Mouse (Mus musculus): ENCODE data around the gene Btnl10. TPM values are rescaled to one million over a fixed set of nuclear protein-coding genes. Genes with fewer than 3 reads are reported as not detected.

Gene Btnl10
- polyA plus RNA-seq, 1 experiment from 2014 or later: 0.40 TPM

DNA sequence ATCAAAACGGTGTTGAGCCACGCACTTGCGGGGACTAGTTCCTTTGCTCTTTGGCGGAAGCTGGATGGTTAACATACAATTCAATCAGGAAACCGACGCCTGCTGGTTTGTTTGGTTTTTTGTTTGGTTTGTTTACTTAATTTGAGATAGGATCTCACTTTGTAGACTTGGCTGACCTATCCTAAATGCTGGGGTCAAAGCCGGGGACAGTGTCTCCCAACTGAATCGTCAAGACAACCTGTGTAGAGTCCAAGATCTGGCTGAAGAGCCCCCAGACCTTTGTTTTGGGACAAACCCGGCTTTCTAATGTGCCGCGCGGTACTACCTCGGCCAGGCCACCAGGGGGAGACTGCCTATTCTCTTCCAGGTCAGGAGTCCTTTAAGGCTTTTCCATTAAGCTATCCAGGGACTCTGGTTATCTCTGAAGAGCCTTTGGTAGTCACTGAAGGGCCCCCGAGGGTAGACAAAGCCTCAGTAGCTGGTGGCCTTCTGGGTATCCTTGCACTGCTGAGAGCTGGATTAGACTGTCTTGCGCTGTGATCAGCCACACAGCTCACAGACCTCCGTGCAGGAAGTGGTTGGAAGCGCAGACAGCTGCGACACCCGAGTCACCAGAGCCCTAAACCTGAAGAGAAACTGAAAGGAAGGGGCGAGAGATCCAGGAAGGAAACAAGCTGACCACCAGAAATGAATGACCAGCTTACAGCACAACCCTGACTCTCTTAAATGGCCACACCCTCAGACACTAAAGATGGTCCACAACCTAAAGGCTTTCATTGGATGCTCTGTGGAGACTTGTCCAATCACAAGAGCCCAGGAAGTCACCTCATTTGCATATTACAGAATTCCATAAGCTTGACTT, 10.3 kb downstream of the Btnl10 start:
- Histone ChIP-seq H3K9me3 (ENCODE audit: control insufficient read depth, low read length) (no peaks in the 10 kb centered on the region), H3K27ac (ENCODE audit: low read length) (peak overlapping the region; percentile 53; the same call in 1 of the 2 replicates), H3K27me3 (replicated peaks; ENCODE audit: control insufficient read depth, insufficient read depth, low read length) (no peaks in the 10 kb centered on the region), H3K9ac (ENCODE audit: low read depth, low read length) (peak overlapping the region; percentile 46; the same call in 1 of the 2 replicates), H3K4me1 (ENCODE audit: control insufficient read depth, insufficient read depth, low read length) (peaks cover 4% of the 10 kb centered on the region; the same call in 1 of the 2 replicates), H3K4me3 (ENCODE audit: low read length) (peak overlapping the region; percentile 35), H3K36me3 (ENCODE audit: control insufficient read depth, insufficient read depth, low read length) (peaks cover 5% of the 10 kb centered on the region; the same call in 1 of the 2 replicates), H3K4me2 (ENCODE audit: low read depth, low read length) (peak overlapping the region; percentile 47)
- WGBS: 24% methylated on average over 20 of the region's 20 CpGs
- ATAC-seq: peak; percentile 66

DNA sequence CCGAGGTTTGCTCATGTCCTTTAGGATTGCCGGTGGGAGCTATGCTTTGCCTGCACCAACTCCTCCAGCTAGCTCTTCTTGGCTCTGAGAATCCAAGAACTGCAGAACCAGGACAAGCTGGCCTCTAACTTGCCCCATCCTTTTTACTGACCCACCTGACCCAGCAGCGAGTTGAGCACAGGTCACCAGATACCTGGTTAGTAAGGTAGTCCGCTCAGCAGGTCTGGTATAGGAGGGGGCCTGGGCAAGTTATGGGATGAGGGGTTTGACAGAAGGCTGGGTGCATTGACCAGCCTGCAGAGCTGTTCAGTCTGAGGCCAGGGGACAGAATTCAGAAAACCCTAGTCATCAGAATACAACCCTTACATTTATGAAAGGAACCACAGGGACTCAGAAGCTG, 11.3 kb downstream of the Btnl10 start:
- H3K4me3 ChIP-seq (ENCODE audit: low read length): no peak overlapping the region
- H3K4me1 ChIP-seq (ENCODE audit: control insufficient read depth, insufficient read depth, low read length): peaks cover 4% of the 10 kb centered on the region; the same call in 1 of the 2 replicates
- no peak for ATAC-seq
- no peaks in the 10 kb centered on the region for H3K27me3 ChIP-seq (replicated peaks; ENCODE audit: control insufficient read depth, insufficient read depth, low read length)
- 73% methylated on average over 4 of the region's 4 CpGs for WGBS
- H3K36me3 ChIP-seq (ENCODE audit: control insufficient read depth, insufficient read depth, low read length): peaks cover 13% of the 10 kb centered on the region; the same call in 1 of the 2 replicates
- no peak overlapping the region for H3K27ac ChIP-seq (ENCODE audit: low read length)
- no peak overlapping the region for H3K4me2 ChIP-seq (ENCODE audit: low read depth, low read length)
- H3K9me3 ChIP-seq (ENCODE audit: control insufficient read depth, low read length): no peaks in the 10 kb centered on the region
- no peak overlapping the region for H3K9ac ChIP-seq (ENCODE audit: low read depth, low read length)

DNA sequence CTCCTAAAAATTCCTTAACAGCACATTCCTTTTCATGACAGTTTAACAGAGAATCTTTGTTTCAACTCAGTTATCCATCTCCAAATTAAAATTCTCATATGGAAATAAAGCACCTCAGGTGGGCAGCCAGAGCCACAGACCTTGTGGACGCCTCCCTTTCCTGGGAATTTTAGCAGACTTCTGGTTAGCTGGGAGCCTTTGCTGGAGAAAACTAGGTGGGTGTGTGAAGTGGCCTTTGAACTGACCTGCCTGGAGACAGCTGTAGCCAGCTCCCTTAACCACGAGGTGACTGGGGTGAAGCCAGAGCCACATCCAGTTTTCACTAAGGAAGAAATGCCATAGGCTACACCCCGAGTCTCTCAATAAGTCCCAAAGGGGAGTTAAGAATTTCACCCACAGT, 11.9 kb downstream of the Btnl10 start:
- no peak overlapping the region for H3K27ac ChIP-seq (ENCODE audit: low read length)
- ATAC-seq: 0 out of 2 replicates have a peak, but pooled peaks have one; percentile 17
- H3K36me3 ChIP-seq (ENCODE audit: control insufficient read depth, insufficient read depth, low read length): peaks cover 13% of the 10 kb centered on the region; the same call in 1 of the 2 replicates
- no peak overlapping the region for H3K9ac ChIP-seq (ENCODE audit: low read depth, low read length)
- H3K4me1 ChIP-seq (ENCODE audit: control insufficient read depth, insufficient read depth, low read length): peaks cover 4% of the 10 kb centered on the region; the same call in 1 of the 2 replicates
- no peaks in the 10 kb centered on the region for H3K27me3 ChIP-seq (replicated peaks; ENCODE audit: control insufficient read depth, insufficient read depth, low read length)
- H3K4me2 ChIP-seq (ENCODE audit: low read depth, low read length): no peak overlapping the region
- WGBS: 40% methylated on average over 3 of the region's 3 CpGs
- no peak overlapping the region for H3K4me3 ChIP-seq (ENCODE audit: low read length)
- no peaks in the 10 kb centered on the region for H3K9me3 ChIP-seq (ENCODE audit: control insufficient read depth, low read length)

DNA sequence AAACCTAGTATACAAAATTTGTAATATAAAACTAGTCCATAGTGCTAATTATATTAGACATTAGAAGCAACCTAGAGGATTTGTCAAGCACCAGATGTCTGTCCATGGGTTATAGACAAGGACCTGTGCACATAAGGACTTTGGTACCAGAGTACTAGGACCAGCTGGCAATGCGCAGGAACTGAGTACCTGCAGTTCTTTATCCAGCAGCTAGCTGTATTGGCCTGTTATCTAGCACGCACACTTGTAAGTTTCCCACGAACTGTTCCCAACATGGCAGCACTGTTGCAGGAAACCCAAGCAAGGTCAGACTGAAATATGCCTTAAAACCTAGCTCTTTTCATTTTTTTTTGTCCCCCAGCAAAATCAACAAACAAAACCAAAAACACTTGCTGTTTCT, 12.5 kb downstream of the Btnl10 start:
- Histone ChIP-seq H3K27me3 (replicated peaks; ENCODE audit: control insufficient read depth, insufficient read depth, low read length) (no peaks in the 10 kb centered on the region), H3K4me1 (ENCODE audit: control insufficient read depth, insufficient read depth, low read length) (peaks cover 4% of the 10 kb centered on the region; the same call in 1 of the 2 replicates), H3K36me3 (ENCODE audit: control insufficient read depth, insufficient read depth, low read length) (peaks cover 13% of the 10 kb centered on the region; the same call in 1 of the 2 replicates), H3K27ac (ENCODE audit: low read length) (no peak overlapping the region), H3K4me3 (ENCODE audit: low read length) (no peak overlapping the region), H3K4me2 (ENCODE audit: low read depth, low read length) (no peak overlapping the region), H3K9me3 (ENCODE audit: control insufficient read depth, low read length) (no peaks in the 10 kb centered on the region), H3K9ac (ENCODE audit: low read depth, low read length) (no peak overlapping the region)
- ATAC-seq: no peak
- WGBS: 85% methylated on average over 3 of the region's 3 CpGs

DNA sequence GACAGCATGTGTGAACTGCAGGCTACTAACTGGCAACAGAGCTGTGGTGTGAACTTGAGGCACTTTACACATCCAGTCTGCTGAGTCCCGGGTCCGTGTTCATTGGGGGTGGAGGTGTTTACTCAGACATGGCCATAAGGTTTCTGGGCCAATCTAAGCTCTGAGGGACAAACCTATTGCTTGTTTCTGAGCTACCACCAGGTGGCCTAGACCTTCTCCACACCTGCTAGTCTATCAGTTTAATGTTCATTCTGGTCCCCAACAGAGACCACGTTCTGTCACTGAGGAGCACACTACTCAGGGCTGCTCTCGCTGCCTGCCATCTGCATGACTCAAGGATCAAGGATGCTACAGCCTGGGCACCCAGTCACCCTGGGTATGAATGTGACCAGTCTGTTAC, 13.9 kb downstream of the Btnl10 start:
- H3K4me2 ChIP-seq (ENCODE audit: low read depth, low read length): no peak overlapping the region
- H3K27ac ChIP-seq (ENCODE audit: low read length): no peak overlapping the region
- H3K4me3 ChIP-seq (ENCODE audit: low read length): no peak overlapping the region
- H3K4me1 ChIP-seq (ENCODE audit: control insufficient read depth, insufficient read depth, low read length): peaks cover 4% of the 10 kb centered on the region; the same call in 1 of the 2 replicates
- ATAC-seq: no peak; the same call in 1 of the 2 replicates
- H3K9ac ChIP-seq (ENCODE audit: low read depth, low read length): no peak overlapping the region
- no peaks in the 10 kb centered on the region for H3K9me3 ChIP-seq (ENCODE audit: control insufficient read depth, low read length)
- H3K36me3 ChIP-seq (ENCODE audit: control insufficient read depth, insufficient read depth, low read length): peaks cover 13% of the 10 kb centered on the region; the same call in 1 of the 2 replicates
- no peaks in the 10 kb centered on the region for H3K27me3 ChIP-seq (replicated peaks; ENCODE audit: control insufficient read depth, insufficient read depth, low read length)
- WGBS: 59% methylated on average over 4 of the region's 4 CpGs

DNA sequence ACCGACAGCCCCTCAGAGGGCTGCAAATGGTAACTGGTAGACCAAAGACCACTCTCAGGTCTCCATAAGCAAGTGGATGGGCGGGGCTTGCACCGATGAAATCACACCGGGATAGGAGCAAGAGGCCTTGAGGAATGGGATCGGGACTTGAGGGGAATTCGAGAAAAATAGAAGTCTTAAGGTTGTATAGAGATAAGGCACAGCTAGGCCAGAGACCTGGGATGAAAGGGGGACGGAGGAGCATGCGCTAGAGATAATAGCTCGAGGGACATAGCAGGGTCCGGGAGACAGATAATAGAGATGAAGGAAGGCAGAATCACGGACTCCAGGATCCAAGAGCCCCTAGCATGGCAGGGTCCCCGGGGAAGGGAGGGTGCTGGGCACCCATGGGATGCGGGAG, 20.2 kb downstream of the Btnl10 start:
- Histone ChIP-seq H3K9me3 (ENCODE audit: control insufficient read depth, low read length) (no peaks in the 10 kb centered on the region), H3K4me1 (ENCODE audit: control insufficient read depth, insufficient read depth, low read length) (peaks cover 10% of the 10 kb centered on the region), H3K9ac (ENCODE audit: low read depth, low read length) (peak overlapping the region; percentile 95), H3K36me3 (ENCODE audit: control insufficient read depth, insufficient read depth, low read length) (peaks cover 9% of the 10 kb centered on the region; the same call in 1 of the 2 replicates), H3K27me3 (replicated peaks; ENCODE audit: control insufficient read depth, insufficient read depth, low read length) (no peaks in the 10 kb centered on the region), H3K4me3 (ENCODE audit: low read length) (peak overlapping the region; percentile 88), H3K27ac (ENCODE audit: low read length) (peak overlapping the region; percentile 88), H3K4me2 (ENCODE audit: low read depth, low read length) (peak overlapping the region; percentile 90)
- under 1% methylated on average over 13 of the region's 13 CpGs for WGBS
- ATAC-seq: 0 out of 2 replicates have a peak, but pooled peaks have one; percentile 2

DNA sequence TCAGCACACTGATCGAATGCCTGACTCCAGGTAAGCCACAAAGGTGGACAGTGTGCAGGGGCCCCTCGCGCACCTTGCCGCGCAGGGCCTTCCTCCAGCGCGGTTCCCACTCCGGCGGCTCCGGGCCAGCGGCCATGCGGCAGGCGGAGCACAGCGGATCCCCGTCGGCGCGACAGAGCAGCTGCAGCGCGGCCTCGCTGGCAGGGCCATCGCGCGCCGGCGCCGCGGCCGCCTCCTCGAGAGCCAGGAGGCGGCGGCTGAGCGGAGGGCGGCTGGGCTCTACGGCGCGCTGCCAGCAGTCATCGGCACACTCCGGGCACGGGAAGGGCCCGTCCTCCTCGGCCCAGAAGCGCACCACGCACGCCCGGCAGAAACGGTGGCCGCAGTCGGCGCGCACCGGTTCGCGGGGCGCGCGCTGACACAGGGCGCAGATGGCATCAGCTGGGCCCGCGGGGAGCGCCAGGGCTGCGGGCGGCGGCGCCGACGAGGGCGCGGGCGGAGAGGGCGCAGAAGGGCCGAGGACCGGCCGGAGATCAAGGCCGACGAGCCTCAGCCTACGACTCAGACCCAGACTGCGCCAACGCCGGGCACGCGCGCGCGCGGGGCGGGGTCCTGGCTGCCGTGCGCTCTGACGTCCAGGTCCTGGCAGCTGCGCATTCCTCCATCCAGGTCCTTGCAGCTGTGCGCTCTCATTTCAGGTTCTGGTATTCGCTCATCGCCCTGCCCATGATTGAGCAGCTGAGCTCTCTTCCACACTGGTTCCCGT, 20.8 kb downstream of the Btnl10 start, which contains the start of gene Rnf187:
Gene Rnf187 (minus strand): TSS at position 595 of the 766 bp plus-strand sequence.
- H3K4me1 ChIP-seq (ENCODE audit: control insufficient read depth, insufficient read depth, low read length): peaks cover 10% of the 10 kb centered on the region
- WGBS: under 1% methylated on average over 95 of the region's 95 CpGs
- peaks cover 3% of the 10 kb centered on the region; the same call in 1 of the 2 replicates for H3K36me3 ChIP-seq (ENCODE audit: control insufficient read depth, insufficient read depth, low read length)
- H3K9ac ChIP-seq (ENCODE audit: low read depth, low read length): peak within 1 kb of the TSS; percentile 95
- H3K9me3 ChIP-seq (ENCODE audit: control insufficient read depth, low read length): no peaks in the 10 kb centered on the region
- peak within 1 kb of the TSS; percentile 90 for H3K4me2 ChIP-seq (ENCODE audit: low read depth, low read length)
- H3K27ac ChIP-seq (ENCODE audit: low read length): peak within 1 kb of the TSS; percentile 88
- peak within 1 kb of the TSS; percentile 88 for H3K4me3 ChIP-seq (ENCODE audit: low read length)
- no peaks in the 10 kb centered on the region for H3K27me3 ChIP-seq (replicated peaks; ENCODE audit: control insufficient read depth, insufficient read depth, low read length)
- peak; percentile 97 for ATAC-seq

DNA sequence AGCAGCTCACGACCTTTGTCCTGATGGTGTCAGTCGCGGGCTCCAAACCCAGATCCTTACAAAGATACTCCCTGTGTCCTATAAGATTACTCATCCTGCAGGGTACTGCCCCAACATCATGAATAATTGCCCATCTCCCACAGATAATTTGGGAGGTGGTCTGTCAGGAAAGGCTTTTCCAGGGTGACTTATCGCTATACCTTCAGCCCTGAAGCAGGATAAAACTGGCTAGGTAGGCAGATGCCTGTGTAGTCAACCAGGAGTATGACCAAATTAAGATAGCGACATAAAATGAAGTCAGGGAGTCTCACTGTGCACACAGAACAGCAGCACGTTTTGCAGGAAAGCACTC, 21.4 kb downstream of the Btnl10 start:
- WGBS: 9% methylated on average over 6 of the region's 6 CpGs
- Histone ChIP-seq H3K27me3 (replicated peaks; ENCODE audit: control insufficient read depth, insufficient read depth, low read length) (no peaks in the 10 kb centered on the region), H3K4me2 (ENCODE audit: low read depth, low read length) (peak overlapping the region; percentile 28), H3K4me1 (ENCODE audit: control insufficient read depth, insufficient read depth, low read length) (peaks cover 10% of the 10 kb centered on the region), H3K9me3 (ENCODE audit: control insufficient read depth, low read length) (no peaks in the 10 kb centered on the region), H3K4me3 (ENCODE audit: low read length) (peak overlapping the region; percentile 88), H3K9ac (ENCODE audit: low read depth, low read length) (peak overlapping the region; percentile 95; the same call in 1 of the 2 replicates), H3K27ac (ENCODE audit: low read length) (no peak overlapping the region), H3K36me3 (ENCODE audit: control insufficient read depth, insufficient read depth, low read length) (no peaks in the 10 kb centered on the region)
- ATAC-seq: peak; percentile 12

DNA sequence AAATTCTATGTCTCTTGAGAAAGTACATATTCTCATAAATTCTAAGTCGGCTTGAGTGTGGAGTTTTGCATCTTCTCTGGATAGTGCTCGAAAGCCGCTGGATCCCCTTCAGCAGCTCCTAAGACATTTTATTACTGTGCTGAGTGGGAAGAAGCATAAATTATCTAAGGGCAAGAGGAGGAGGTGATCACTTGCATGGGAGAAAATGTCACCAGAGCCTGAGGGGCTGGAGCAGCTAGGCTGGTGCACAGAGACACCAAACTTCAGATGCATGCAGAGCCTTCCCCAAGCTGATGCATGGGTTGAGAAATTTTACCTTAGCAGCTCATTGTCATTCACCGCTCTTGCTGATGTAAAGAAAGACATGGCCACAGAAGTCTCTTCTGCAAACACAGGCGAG, 26.4 kb downstream of the Btnl10 start:
- WGBS: 73% methylated on average over 5 of the region's 5 CpGs
- no peak overlapping the region for H3K4me3 ChIP-seq (ENCODE audit: low read length)
- no peak for ATAC-seq
- no peak overlapping the region for H3K27ac ChIP-seq (ENCODE audit: low read length)
- no peaks in the 10 kb centered on the region for H3K27me3 ChIP-seq (replicated peaks; ENCODE audit: control insufficient read depth, insufficient read depth, low read length)
- no peaks in the 10 kb centered on the region for H3K36me3 ChIP-seq (ENCODE audit: control insufficient read depth, insufficient read depth, low read length)
- H3K9ac ChIP-seq (ENCODE audit: low read depth, low read length): no peak overlapping the region
- no peaks in the 10 kb centered on the region for H3K9me3 ChIP-seq (ENCODE audit: control insufficient read depth, low read length)
- H3K4me1 ChIP-seq (ENCODE audit: control insufficient read depth, insufficient read depth, low read length): peaks cover 8% of the 10 kb centered on the region
- H3K4me2 ChIP-seq (ENCODE audit: low read depth, low read length): no peak overlapping the region
